Mouse (Mus musculus) layer of hippocampus, postnatal 10 days (tissue): ENCODE results near the gene Lrrc30. TPM values are rescaled to one million over a fixed set of nuclear protein-coding genes. Genes with fewer than 3 reads are reported as not detected.

Experiments used
- DNase-seq, 2 experiments: peaks; one replicate each; pipeline ENCODE4 v3.0.0; 2021; ENCODE audit warnings: low spot score in 2 of 2
- long read RNA-seq: library from polyadenylated mRNA; stranded (forward); transcript quantifications from one replicate; pipeline ENCODE4 v2.0.0, GENCODE M21; 2023
- total RNA-seq, 2 experiments: library from RNA; stranded (reverse); gene quantifications; 2 replicates each; pipeline ENCODE4 v1.2.3; 2021

Lrrc30 gene
- not detected for total RNA-seq
- long read RNA-seq = 0 reads

DNA sequence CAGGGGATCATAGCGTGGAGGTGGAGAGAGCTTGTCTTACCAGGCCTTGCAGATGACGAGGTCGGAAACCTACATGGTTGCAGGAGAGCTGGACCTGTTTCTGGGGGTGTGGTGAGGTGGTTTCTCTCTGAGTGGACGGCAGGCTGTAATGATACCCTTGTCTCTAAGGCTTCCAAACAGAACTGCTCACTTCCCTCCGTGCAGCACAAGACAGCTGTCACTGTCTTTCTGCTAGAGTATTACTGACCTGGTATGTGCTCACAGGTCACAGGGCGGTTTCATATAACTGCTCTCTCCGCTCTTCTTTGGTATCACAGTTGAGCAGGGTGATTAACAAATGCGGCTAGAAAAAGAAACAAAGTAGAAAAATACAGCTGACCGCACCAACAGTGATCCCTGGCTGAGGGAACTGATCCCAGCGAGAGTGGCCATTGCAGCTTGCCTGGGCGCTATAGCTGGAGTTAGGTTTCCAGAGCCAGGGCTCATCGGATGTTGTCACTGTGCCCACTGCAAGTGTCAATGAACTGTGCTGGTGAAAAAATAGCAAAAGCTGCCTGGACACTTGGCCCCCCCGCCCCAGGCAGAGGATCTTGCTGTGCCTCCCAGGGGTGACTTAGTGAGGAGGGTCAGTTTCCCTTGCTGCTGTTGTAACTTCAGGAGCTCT, at the start of gene Lrrc30:
TSS of gene Lrrc30 (minus strand) at position 48 of the 664 bp plus-strand sequence.
- DNase-seq = no peak

DNA sequence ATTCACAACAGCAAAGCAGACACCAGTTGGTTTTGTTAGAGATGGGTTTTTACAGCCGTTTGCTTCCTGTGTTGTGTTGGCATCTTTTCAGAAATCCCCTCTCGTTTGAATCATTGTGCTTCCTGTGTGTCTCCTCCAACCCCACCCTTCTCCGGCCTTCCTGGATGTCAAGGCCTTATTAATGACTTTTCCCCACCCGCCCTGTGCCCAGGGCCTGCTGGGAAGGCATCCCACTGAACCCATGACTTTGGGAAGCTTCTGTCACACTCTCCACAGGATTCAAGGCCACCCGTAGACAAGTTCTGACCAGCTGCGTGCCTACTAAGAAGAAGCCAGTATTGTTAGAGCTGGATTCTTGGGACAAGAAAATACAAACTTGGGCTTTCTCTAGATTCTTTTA, 48.6 kb upstream of the Lrrc30 start:
- DNase-seq = no peak

DNA sequence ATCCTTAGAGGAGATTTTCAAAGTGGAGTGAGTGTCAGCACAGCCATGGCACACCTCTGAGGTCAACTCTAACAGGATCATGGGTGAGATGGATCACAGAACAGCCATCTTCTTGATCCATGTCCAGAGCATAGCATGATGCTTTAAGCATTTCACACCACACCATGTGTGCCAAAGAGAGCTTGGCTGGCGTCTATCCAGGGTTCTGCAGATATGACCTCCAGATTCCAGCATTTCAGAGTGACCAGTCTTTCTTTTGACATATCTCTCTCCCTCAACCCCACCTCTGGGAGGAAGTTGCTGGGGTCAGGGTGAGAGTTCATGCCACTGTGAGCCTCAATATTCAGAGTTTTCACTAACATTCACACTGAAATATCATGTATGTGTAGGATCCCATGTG, 46.1 kb upstream of the Lrrc30 start:
- no peak for DNase-seq

DNA sequence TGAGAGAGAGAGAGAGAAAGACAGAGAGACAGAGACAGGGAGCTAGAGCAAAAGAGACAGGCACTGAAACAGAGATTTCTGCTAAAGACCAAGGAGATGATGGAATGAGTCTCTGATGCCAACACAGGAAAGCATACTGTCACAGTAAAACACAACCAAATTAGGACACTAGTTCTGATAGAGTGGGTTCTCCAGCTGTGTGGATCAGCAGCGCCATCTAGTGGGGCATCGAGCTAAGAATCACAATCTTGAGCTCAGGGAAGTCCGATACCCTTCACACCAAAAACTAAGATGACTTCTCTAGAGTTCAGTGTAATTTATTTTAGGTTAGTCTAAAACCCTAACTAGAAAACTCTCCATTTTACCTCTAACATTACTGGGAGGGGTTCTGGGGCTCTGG, 35.5 kb upstream of the Lrrc30 start:
- DNase-seq = peak; percentile 65 to 75

DNA sequence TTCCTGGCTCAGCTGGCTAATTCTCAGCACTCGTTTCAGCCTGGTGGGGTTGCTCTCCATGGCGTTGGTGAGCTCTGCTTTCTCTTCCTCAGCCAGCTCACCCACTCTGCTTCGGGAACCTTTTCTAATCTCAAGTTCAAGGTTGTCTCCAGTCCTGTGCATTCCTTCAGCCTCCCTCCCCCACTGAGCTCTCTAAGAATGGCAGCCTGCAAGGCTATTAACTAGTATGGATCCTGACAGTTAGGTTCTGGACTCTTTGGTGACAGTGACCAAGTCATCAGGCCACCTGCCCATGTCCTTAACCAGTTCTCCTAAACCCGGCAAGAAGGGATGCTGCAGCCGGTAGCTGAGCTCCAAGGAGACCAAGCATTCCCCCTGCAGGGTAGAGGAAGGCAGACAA, 34.5 kb upstream of the Lrrc30 start:
- no peak for DNase-seq

DNA sequence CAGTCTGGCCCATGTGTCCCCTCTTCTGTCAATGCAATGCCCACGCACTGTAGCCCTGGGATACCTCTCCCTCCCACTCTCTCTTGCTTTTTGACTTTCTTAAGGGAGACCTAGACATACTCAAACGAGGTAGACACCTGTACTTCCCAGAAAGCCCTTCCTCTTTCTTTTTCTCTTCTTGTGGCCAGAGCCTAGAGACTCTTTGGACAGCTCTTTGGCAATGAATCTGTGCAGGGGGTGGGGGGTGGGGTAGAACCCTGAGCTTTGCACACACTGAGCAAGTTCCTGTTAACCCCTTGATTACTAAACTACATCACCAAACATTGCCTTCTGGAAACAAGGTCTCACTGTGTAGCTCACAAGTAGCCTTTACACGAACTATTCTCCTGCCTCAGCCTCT, 31.8 kb upstream of the Lrrc30 start:
- no peak for DNase-seq

DNA sequence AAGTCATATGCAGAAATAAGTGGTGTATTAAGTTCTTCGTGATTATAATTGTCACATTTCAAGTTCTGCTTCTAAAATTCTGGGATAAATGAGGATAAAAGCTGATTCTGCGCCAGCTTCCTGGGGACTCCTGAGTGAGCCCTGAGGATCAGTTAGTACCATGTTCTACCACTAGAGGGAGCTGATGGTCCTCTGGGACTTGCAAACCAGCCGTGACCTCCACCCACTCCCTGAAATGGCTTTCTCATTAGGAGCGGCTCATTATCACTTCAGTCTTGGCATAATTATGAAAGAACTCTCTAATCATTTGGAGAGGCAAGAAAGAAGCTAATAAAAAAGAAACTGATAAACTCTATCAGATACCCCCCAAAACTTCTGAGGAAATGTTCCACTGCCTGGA, 19.0 kb upstream of the Lrrc30 start:
- peak; percentile 41 to 66 for DNase-seq

DNA sequence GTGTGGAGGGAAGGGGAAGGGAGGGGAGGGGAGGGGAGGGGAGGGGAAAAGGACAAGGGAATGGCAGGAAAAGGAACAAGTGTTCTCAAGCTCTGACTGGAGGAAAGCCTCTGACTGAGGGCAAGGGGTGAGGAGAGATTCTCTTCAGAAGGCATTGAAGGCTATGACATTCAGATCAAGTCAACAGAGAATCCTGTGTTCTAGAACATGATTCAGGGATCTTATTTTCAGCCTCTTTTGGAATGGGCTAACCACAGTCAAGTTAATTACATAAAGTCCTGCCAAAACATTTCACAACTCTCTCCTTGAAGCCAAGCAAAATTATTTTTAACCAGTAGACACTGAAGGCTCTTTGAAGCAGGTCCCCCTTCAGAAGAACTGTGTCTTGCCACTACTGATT, 9.1 kb upstream of the Lrrc30 start:
- no peak for DNase-seq

DNA sequence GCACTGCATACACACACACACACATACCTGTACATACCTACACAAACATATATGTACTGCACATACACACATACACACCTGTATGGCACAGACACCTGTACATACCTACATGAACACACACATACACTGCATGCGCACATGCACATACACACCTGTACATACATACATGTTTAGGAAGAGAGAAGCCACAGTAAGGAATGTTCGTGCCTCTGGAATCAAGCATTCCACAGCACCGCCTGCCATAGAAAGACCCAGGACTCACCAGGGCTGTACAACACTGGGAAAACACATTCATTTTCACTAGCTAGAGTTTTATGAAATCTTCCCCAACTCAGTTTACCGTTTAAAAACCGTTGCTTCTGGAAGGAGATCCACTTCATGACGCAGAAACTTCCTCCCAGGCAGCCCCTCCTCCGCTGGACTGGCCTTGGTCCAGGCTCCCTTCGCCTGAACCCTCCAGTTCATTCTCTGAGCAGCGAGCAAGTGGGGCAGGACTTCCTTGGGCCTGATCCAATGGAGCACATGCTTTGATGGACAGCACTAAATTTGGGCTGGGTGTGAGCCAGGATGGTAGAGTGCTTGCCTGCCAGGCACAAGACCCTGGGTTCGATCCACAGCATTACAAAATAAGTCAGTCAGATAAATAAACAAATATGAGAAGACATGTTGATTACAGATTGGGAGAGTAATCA, 5.7 kb upstream of the Lrrc30 start:
- DNase-seq = peak; percentile 9 to 22

DNA sequence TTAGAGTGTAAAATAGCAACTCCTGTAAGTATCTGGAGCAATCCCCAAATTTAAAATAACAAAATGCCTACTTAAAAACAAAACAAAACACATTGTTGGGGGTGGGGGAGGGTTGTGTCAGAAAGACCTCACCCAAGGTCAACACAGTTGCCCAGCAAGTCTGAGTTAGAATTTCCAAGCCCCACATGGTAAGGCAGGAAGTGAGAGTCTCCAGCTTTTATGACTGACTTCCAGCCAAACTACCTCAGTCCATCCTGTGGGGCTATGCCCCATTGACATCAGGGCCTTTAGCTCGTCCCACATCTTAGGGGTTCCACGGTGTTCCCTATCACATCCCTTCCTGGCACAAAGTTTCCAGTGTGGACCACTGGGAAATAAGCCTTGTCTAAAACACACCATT, 4.4 kb upstream of the Lrrc30 start:
- DNase-seq = no peak

DNA sequence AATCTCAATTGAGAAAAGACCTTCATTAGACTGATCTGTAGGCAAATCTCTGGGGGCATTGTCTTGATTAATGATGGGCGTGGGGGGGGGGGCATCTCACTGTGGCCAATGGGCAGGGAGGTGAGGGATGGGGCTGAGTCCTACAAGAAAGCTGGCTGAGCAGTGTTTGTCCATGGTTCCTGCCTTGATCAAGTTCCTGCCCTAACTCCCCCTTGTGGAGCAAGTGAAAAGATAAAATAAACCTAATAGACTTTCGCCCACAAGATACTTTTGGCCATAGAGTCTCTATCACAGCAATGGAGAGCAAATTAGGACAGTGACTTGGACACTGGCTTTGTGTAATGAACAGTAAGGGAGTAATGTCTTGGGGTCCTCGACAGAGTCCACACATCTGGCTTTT, 3.8 kb upstream of the Lrrc30 start:
- DNase-seq = no peak

DNA sequence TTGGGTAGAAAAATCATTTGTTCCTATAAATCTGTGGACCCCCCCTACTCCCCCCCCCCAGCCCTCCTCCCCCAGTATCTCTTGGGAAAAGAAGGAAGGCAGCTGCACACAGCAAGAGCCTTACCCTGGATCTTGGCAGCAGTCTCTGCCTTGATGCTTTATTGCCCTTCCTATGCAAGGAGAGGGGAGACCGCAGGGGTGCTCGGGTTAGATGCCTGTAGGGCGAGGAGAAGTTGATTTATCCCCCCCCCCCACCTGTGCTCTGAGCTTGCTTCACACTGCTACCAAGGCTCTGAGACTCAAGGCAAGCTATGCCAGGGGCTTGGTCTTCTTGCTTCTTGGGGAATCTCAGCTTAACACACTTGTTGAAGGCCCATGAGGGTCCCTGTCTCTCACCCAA, 2.8 kb downstream of the Lrrc30 start:
- no peak for DNase-seq

DNA sequence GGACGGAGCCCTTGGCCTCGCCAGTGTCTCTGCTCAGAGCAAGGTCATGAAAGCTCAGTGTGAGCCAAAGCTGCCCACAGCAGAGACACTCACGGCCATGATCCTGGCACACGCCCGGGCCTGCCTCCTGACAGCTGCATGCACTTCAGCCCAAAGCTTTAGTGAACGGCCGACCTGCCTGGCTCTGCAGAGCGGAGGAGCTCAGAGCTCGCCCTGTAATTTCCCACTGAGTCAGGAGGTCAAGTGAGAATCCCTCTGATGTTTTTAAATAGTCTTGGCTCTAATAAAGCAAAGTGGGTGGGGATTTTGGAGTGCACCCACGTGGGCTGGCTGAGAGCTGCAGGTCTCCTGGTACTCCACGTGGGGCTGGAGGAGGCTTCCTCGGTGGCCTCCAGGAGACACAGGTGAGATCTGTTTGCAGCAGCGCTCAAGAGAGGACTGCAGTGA, 3.3 kb downstream of the Lrrc30 start:
- DNase-seq = peak in 1 of 2 experiments; percentile 9

DNA sequence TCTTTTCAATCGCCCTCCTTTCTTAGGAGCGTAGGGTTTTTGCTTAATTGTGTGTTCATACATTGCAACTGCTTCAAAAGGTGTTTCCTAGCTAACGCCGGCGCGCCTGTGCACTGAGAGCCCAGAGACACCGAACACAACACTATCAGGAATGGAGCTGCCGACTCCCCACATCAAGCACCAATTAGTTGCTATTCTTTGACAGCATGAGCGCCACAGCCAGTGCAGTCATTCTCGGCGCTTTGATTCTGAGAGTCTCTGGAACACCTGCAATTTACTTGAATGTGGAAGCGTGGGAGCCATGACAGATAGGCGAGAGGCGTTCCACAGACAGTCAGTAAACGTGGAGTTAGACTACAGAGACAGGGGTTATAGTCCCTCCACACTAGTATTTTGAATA, 4.0 kb downstream of the Lrrc30 start:
- no peak for DNase-seq

DNA sequence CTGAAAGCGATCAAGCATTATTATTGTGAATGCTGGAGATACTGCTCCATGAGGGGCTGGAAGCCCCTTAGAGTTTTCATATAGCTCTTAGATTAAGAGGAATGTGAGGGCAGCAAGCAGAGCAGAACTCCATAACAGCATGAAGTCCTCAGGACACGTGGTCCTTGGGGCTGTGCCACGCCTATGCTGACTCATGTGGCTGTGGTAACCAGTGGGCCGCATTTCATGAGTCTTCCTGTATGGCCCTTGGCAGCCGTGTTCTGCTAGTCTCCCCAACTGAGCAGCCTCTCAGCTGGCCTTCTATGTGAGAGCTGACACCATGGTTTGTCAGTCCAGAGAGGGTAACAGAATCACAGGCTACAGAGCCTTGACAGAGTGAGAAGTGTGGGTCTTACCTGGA, 7.1 kb downstream of the Lrrc30 start:
- no peak for DNase-seq

DNA sequence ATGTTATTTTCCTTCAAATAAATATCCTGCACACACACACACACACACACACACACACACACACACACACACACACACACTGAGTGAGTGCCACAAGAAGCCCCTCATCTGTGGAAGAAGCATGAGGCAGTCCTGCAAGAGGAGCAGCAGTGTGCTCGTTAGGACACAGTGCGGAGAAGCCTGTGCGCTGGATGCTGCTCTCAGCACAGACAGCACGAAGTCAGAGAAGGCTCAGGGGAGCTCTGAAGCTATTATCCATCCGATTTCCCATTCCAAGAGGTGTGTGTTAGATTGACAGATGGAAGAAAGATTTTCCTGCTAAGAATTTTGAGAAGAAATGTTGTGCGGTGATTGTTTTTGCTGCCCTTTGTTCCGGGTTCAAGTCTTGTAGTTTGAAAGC, 13.5 kb downstream of the Lrrc30 start:
- DNase-seq = no peak

DNA sequence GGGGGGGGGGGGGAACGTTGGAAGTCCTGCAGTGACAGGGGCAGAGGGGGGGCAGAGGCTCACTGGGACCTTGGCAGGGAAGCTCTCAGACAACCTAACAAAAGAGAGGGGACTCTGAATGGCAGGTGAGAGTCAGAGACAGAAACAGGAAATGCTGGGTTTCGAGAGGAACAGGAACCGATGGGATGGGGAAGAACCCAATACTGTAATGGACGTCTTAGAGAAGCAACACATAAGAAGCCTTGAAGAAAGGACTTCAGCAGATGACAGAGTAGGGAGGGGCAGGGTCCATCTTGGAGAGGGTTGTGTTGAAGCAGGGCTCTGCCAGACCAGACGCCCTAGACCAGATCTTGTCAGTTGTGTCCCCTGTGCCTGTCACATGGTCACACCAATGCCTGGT, 18.1 kb downstream of the Lrrc30 start:
- no peak for DNase-seq

DNA sequence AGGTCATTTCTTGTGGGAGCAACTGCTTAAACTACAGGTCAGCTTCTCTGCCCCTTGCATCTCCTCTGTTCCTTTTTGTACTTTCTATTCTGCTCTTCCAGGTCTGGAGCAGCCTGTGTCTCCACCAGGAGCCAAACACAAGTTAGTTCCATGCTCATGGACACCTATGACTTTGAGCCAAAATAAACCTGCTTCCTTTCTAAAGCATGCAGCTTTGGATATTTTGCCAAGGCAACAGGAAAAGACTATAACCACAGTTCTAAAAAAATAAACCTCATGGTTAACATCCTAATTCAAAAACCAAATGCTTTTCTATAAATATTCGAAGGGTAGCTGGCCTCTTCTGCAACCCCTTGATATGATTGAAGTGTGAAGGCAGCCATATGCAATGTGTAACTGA, 19.9 kb downstream of the Lrrc30 start:
- no peak for DNase-seq

DNA sequence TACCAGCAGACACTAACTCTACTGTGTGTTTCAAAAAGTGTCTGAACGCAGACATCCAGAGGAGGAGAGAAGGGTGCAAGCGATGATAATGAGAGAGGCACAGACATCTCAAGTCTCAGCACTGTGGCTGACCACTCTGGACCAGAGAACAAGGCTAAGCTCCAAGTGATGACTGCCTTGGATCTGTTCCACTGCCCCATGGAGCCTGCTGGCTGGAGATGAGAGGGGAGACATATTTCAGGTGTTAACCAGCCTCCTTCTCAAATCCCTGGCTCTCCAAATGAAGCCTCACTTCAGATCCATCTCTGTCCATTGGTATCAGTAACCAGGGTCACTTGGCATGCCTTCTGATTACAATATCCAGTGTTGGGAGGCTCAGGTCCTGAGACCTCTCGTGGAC, 20.4 kb downstream of the Lrrc30 start:
- DNase-seq = no peak

DNA sequence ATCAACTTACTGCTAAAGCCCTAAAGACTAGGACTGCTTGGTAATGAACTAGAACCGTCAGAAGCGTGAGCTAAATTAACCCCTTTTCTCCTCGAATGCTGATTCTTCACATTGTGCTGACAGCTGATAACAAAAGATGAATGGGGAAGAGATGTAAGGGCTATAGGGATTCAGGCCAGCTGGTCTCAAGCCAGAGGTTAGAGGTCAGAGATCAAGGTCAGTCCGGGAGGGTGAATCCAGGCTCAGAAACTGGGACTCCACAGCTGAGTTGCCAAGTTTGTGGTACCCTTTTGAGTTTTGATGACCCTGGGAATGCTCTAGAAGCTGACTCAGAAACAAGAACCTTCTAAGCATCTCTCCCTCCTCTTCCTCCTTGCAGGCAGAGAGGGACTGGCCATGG, 28.1 kb downstream of the Lrrc30 start:
- no peak for DNase-seq

DNA sequence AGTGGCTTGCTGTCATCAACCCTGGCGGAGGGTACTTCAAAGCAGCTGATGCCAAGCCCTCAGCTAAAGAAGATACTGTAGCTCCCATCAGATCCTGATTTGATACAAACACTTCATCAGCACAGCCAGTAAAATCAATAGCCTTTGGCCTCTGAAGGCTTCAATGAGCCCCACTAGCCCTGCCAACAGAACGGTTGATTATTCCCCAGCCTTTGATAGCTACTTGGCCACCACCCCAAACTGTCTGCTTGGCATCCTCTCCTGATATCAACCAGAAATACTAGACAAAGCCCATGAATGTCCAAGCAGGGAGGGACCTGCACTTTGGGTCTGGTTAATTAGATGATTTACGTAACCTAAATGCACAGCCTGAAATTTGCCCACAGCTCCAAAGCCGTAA, 30.0 kb downstream of the Lrrc30 start:
- DNase-seq = no peak

DNA sequence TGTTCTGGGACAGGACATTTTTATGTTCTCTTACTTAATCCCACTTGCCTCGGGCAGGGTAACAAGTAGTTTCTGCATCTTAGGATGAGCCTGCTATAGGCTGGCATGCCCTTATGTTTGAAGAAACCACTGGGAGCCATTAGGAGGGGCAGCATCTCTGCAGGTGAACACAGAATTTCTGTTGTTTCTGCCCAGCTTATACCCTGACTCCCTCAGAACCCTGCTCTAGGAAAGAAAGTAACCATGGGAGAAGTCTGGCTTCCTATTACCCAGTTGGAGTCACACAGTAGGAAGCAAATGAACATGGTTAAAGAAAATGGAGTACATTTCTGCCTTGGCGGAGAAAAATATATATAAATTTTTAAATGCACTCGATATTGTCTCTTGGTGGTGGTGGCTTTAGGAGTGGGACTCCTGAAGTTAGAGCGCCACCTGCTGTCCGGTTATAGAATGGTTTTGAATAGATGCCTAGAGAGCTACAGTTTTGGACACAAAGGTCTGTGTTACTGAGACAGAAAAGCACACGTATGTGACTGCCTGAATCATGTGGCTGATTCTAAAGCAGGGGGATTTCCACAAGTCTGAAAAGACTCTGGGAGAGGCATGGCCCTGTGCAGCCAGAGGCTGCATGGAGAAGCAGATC, 47.5 kb downstream of the Lrrc30 start:
- DNase-seq = peak; percentile 86 to 93

DNA sequence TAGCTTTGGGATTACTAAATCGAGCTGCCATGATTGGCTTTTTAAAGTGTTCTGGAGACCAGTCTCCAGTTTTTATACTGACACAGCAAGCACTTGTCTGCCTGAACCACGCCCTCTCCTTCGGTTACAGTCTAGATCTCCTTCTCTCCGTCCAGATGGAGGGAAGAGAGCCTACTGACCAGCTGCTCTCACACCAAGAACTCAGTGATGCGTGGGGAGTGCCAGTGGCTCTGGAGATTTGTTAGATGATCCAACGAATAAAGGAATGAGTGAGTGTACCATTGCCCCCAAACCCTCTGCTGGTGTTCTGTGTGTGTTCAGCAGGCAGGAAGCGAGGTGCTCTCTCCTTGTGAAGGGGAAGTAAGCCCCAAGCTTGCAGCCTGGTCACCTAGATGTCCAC, 48.0 kb downstream of the Lrrc30 start:
- DNase-seq = no peak
